Mouse (Mus musculus): Measurements from ENCODE around the gene Rad17.

DNA sequence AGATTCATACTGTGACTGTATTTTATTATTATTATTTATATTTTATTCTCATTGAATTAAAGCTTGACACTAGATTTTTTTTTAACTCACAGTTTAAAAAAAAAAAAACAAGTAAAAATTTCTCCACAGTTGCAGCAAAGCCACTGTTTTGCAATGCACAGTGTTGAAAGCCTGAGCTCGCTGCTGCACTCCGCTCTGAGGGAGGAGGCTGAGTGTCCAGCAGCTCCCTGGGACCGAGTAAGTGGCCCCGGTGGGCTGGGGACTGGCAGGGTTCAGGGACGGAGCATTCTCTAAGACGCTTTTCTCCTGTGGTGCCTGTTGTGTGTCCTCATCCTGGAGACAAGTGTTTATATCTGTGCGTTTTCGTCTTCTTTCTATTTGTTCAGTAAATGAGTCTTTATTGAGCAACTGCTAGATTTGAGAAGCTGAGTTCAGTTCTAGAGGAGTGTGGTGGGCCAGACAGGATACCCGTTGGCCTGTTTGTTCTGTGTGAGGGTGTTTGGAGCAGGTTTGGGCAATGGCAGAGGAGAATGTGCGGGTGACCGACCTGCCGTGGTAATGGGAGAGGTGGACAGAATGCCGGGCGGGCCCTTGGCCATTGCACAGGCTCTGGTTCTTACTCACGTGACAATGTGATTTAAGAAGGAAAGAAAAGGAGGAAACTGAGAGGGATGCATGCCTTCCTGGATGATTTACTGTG is 25.2 kb upstream of the Rad17 start:
- TF ChIP-seq CTCF (IDR thresholded peaks at IDR 0.05; ENCODE audit: low read depth, low read length) (no peak), EP300 (IDR thresholded peaks at IDR 0.05; ENCODE audit: insufficient read depth, low read depth, low read length) (no peak), POLR2A (IDR thresholded peaks at IDR 0.05; ENCODE audit: insufficient read depth, low read length) (no peak)

Data from ES-Bruce4 (cell line).